Mouse (Mus musculus): ENCODE results near the gene Slit2.

GRCm38 (mm10) chr5:48329751-48330150 lies 346.8 kb downstream of the Slit2 start:
- TF ChIP-seq POLR2A (IDR thresholded peaks at IDR 0.05; ENCODE audit: borderline replicate concordance, extremely low read depth, low read depth, low read length) = no peak
- no peak for TF ChIP-seq CTCF (IDR thresholded peaks at IDR 0.05; ENCODE audit: insufficient read depth, low read length)
